Mouse (Mus musculus) ES-E14 (cell line): Measurements from ENCODE around the gene Zfp639. TPM values are rescaled to one million over a fixed set of nuclear protein-coding genes. Genes with fewer than 3 reads are reported as not detected.

ENCODE experiments used
- DNase-seq: peaks from one replicate; pipeline ENCODE4 v3.0.0-alpha.2; 2013; ENCODE audit warnings: low read depth, low spot score
- H3K27ac ChIP-seq: 2 replicates; pipeline ENCODE4 v1.5.1; 2012; ENCODE audit warnings: low read depth, mild to moderate bottlenecking, low read length, moderate library complexity, mixed read lengths; ENCODE audit not compliant: poor library complexity, insufficient read depth, severe bottlenecking
- H3K36me3 ChIP-seq: 2 replicates; pipeline ENCODE4 v1.6.1; 2012; ENCODE audit warnings: mild to moderate bottlenecking, low read length, moderate library complexity, mixed read lengths; ENCODE audit not compliant: control insufficient read depth, poor library complexity, insufficient read depth, severe bottlenecking
- H3K4me1 ChIP-seq, 2 experiments: fragments of 150-350 bp in 1 of 2; sonication (generic) in 1 of 2; 2 replicates each; pipeline ENCODE4 v1.6.1; 2012; ENCODE audit warnings: low read length in 2 of 2, mild to moderate bottlenecking in 1 of 2, mixed read lengths in 1 of 2; ENCODE audit not compliant: control insufficient read depth in 2 of 2, insufficient read depth in 2 of 2, poor library complexity in 1 of 2
- H3K4me3 ChIP-seq, 2 experiments: fragments of 150-350 bp in 1 of 2; sonication (generic) in 1 of 2; 2 replicates each; pipeline ENCODE4 v1.5.1; 2012; ENCODE audit warnings: low read length in 2 of 2, low read depth in 1 of 2, mild to moderate bottlenecking in 1 of 2, mixed read lengths in 1 of 2; ENCODE audit not compliant: insufficient read depth in 1 of 2, poor library complexity in 1 of 2, severe bottlenecking in 1 of 2
- H3K9ac ChIP-seq: 2 replicates; pipeline ENCODE4 v1.6.1; 2012; ENCODE audit warnings: low read depth, mild to moderate bottlenecking, low read length, mixed read lengths; ENCODE audit not compliant: poor library complexity, insufficient read depth, severe bottlenecking
- H3K9me3 ChIP-seq: fragments of 150-350 bp; sonication (generic); 2 replicates; pipeline ENCODE4 v1.6.1; 2012; ENCODE audit warnings: low read depth, mild to moderate bottlenecking, low read length; ENCODE audit not compliant: control insufficient read depth, insufficient read depth
- CHD2 ChIP-seq: IDR thresholded peaks from 2 replicates; pipeline ENCODE4 v1.6.1; 2014; ENCODE audit warnings: mild to moderate bottlenecking, low read depth, low read length, inconsistent platforms
- HCFC1 ChIP-seq: IDR thresholded peaks from 2 replicates; pipeline ENCODE4 v1.6.1; 2012; ENCODE audit warnings: low read length, inconsistent platforms, borderline replicate concordance; ENCODE audit not compliant: insufficient read depth
- MAFK ChIP-seq: IDR thresholded peaks from 2 replicates; pipeline ENCODE4 v1.6.1; 2014; ENCODE audit warnings: mild to moderate bottlenecking, low read depth, low read length, inconsistent platforms; ENCODE audit not compliant: insufficient read depth
- ZC3H11A ChIP-seq: IDR thresholded peaks from 2 replicates; pipeline ENCODE4 v1.6.1; 2012; ENCODE audit warnings: low read depth, mild to moderate bottlenecking, inconsistent platforms, low read length, borderline replicate concordance
- ZNF384 ChIP-seq: IDR thresholded peaks from 2 replicates; pipeline ENCODE4 v1.6.1; 2012; ENCODE audit warnings: low read depth, low read length, inconsistent platforms
- in situ Hi-C, 2 experiments: fragments of 600-800 bp; cut with MboI; formaldehyde crosslinking; loops; one replicate each; pipeline ENCODE4 v1.15.1; 2025; ENCODE audit warnings: low sequenced_read_pairs in 2 of 2, inconsistent platforms in 1 of 2; ENCODE audit not compliant: unreplicated experiment in 2 of 2
- total RNA-seq: library from RNA; depleted of rRNA; stranded (reverse); fragments of 300-350 nt; gene quantifications from 2 replicates; pipeline ENCODE4 v1.2.3, GENCODE M21; 2012

Gene Zfp639
- total RNA-seq, 1 experiment = 42.1 TPM

GRCm38 (mm10) chr3:32506366-32507225 lies 3.5 kb upstream of the Zfp639 start:
- in situ Hi-C loops = loop anchor here in 1 of 2 experiments (10.0 kb wide), 2 partner anchors 122 to 172 kb away; no protein-coding TSS in a partner anchor
- no peak overlapping the region for H3K4me3 ChIP-seq
- H3K4me1 ChIP-seq = 0 out of 4 replicates have a peak, but pooled peaks cover 0 to 2% of the 10 kb centered on the region in 2 experiments
- no peak overlapping the region for H3K9ac ChIP-seq
- H3K36me3 ChIP-seq = no peaks in the 10 kb centered on the region
- TF ChIP-seq CHD2 (no peak), ZNF384 (no peak), MAFK (no peak), HCFC1 (no peak)
- no peaks in the 10 kb centered on the region for H3K9me3 ChIP-seq
- no peak for DNase-seq
- H3K27ac ChIP-seq = no peak overlapping the region

- in situ Hi-C loops = loop anchor here in 1 of 2 experiments (10.0 kb wide), 2 partner anchors 124 to 174 kb away; no protein-coding TSS in a partner anchor
- H3K4me3 ChIP-seq = peak overlapping the region in 1 of 2 experiments; percentile 21; a peak in 1 of 4 replicates
- DNase-seq = peak; percentile 60
- no peaks in the 10 kb centered on the region; a peak in 1 of 4 replicates for H3K4me1 ChIP-seq
- H3K27ac ChIP-seq = no peak overlapping the region
- TF ChIP-seq ZC3H11A (peak; percentile 59), HCFC1 (no peak)
- H3K9me3 ChIP-seq = no peaks in the 10 kb centered on the region
- H3K36me3 ChIP-seq = peaks cover 4% of the 10 kb centered on the region; the same call in 1 of the 2 replicates
- H3K9ac ChIP-seq = no peak overlapping the region
These were observed 1.3 kb upstream of the Zfp639 start for GRCm38 (mm10) chr3:32508666-32509324.

- in situ Hi-C loops = no loop called here
These were observed 524 bp downstream of the Zfp639 start for GRCm38 (mm10) chr3:32510375-32511190.

GRCm38 (mm10) chr3:32511191-32511550 lies 1.1 kb downstream of the Zfp639 start:
- peak overlapping the region; percentile 45; the same call in 1 of the 2 replicates for H3K27ac ChIP-seq

More at GRCm38 (mm10) chr3:32510375-32511190, 524 bp downstream of the Zfp639 start:
- H3K27ac ChIP-seq = peak overlapping the region; percentile 45
- TF ChIP-seq CHD2 (no peak), MAFK (no peak), ZNF384 (no peak), ZC3H11A (no peak), HCFC1 (no peak)
- peak overlapping the region; percentile 71 to 83 for H3K4me3 ChIP-seq
- H3K9me3 ChIP-seq = no peaks in the 10 kb centered on the region
- H3K36me3 ChIP-seq = peaks cover 5% of the 10 kb centered on the region
- no peaks in the 10 kb centered on the region; a peak in 1 of 4 replicates for H3K4me1 ChIP-seq
- H3K9ac ChIP-seq = peak overlapping the region; percentile 92
- peak; percentile 92 for DNase-seq

More at GRCm38 (mm10) chr3:32511191-32511550, 1.1 kb downstream of the Zfp639 start:
- no peak for TF ChIP-seq ZC3H11A
- TF ChIP-seq CHD2 = no peak
- no peak for TF ChIP-seq MAFK
- TF ChIP-seq ZNF384 = no peak
- no peak for TF ChIP-seq HCFC1
- no peak for DNase-seq
- H3K9ac ChIP-seq = peak overlapping the region; percentile 92
- in situ Hi-C loops = no loop called here
- peak overlapping the region; percentile 71 to 83 for H3K4me3 ChIP-seq
- H3K9me3 ChIP-seq = no peaks in the 10 kb centered on the region
- H3K36me3 ChIP-seq = peaks cover 9% of the 10 kb centered on the region
- no peaks in the 10 kb centered on the region; a peak in 1 of 4 replicates for H3K4me1 ChIP-seq
